Mouse (Mus musculus) thymus, adult 2 months (tissue): ENCODE measurements around the gene Nsun7.
"Not testable (repeated sequence)": the region's sequence is repeated elsewhere in the genome, so short reads cannot be mapped to it uniquely, and the experiment has no call there.

Experiments
- CTCF ChIP-seq: fragments of 200-500 bp; IDR thresholded peaks from 2 replicates; pipeline ENCODE4 v1.5.1; 2012; ENCODE audit warnings: mild to moderate bottlenecking, control low read depth, low read length, moderate library complexity, borderline replicate concordance; ENCODE audit not compliant: control insufficient read depth, poor library complexity, insufficient read depth; ENCODE audit errors: extremely low read depth
- POLR2A ChIP-seq: fragments of 200-500 bp; IDR thresholded peaks from 2 replicates; pipeline ENCODE4 v1.6.1; 2012; ENCODE audit warnings: mild to moderate bottlenecking, low read length, control low read depth, moderate library complexity; ENCODE audit not compliant: control insufficient read depth, poor library complexity, insufficient read depth; ENCODE audit errors: extremely low read depth

- TF ChIP-seq CTCF, POLR2A: not testable (repeated sequence)
Measured at GRCm38 (mm10) chr5:66259431-66259755, 304 bp upstream of the Nsun7 start.
